Mouse (Mus musculus) layer of hippocampus, postnatal 10 days (tissue): ENCODE results near the gene Rpl27a. TPM values are rescaled to one million over a fixed set of nuclear protein-coding genes. Genes with fewer than 3 reads are reported as not detected.

Experiments
- DNase-seq, 2 experiments: peaks; one replicate each; pipeline ENCODE4 v3.0.0; 2021; ENCODE audit warnings: low spot score in 2 of 2
- total RNA-seq, 2 experiments: library from RNA; stranded (reverse); gene quantifications; 2 replicates each; pipeline ENCODE4 v1.2.3; 2021

The Rpl27a gene
- total RNA-seq, 2 experiments from 2014 or later, result 148 to 164 TPM

- no peak for DNase-seq
Observed at GRCm38 (mm10) chr7:109524763-109525162, 5.8 kb downstream of the Rpl27a start.

GRCm38 (mm10) chr7:109525740-109526663 is 7.1 kb downstream of the Rpl27a start:
- DNase-seq, result no peak

- no peak for DNase-seq
Observed at GRCm38 (mm10) chr7:109527536-109527935, 8.6 kb downstream of the Rpl27a start.

- DNase-seq, result peak; percentile 56 to 70
Observed at GRCm38 (mm10) chr7:109528356-109528755, 9.4 kb downstream of the Rpl27a start.

- no peak for DNase-seq
Observed at GRCm38 (mm10) chr7:109529741-109530140, 10.8 kb downstream of the Rpl27a start.

GRCm38 (mm10) chr7:109531501-109531900 is 12.6 kb downstream of the Rpl27a start:
- no peak for DNase-seq

- no peak for DNase-seq
Observed at GRCm38 (mm10) chr7:109532691-109533090, 13.7 kb downstream of the Rpl27a start.

GRCm38 (mm10) chr7:109533129-109533528 is 14.2 kb downstream of the Rpl27a start:
- no peak for DNase-seq

- DNase-seq, result no peak
Observed at GRCm38 (mm10) chr7:109533888-109534287, 14.9 kb downstream of the Rpl27a start.

GRCm38 (mm10) chr7:109534921-109535320 is 16.0 kb downstream of the Rpl27a start:
- DNase-seq, result no peak

GRCm38 (mm10) chr7:109536451-109536946 is 17.6 kb downstream of the Rpl27a start:
- DNase-seq, result peak; percentile 69 to 82

- DNase-seq, result no peak
Observed at GRCm38 (mm10) chr7:109540902-109541301, 22.0 kb downstream of the Rpl27a start.

GRCm38 (mm10) chr7:109541609-109542363 is 22.8 kb downstream of the Rpl27a start:
- no peak for DNase-seq

- DNase-seq, result no peak
Observed at GRCm38 (mm10) chr7:109542364-109542628, 23.3 kb downstream of the Rpl27a start.

- no peak for DNase-seq
Observed at GRCm38 (mm10) chr7:109544792-109545191, 25.8 kb downstream of the Rpl27a start.

- DNase-seq, result no peak
Observed at GRCm38 (mm10) chr7:109545255-109545993, 26.5 kb downstream of the Rpl27a start.

GRCm38 (mm10) chr7:109546186-109546585 is 27.2 kb downstream of the Rpl27a start:
- DNase-seq, result no peak

- no peak for DNase-seq
Observed at GRCm38 (mm10) chr7:109546726-109547125, 27.8 kb downstream of the Rpl27a start.

- no peak for DNase-seq
Observed at GRCm38 (mm10) chr7:109559536-109559935, 40.6 kb downstream of the Rpl27a start.

GRCm38 (mm10) chr7:109561466-109562153 is 42.7 kb downstream of the Rpl27a start:
- no peak for DNase-seq

- DNase-seq, result no peak
Observed at GRCm38 (mm10) chr7:109562154-109562599, 43.2 kb downstream of the Rpl27a start.
